Mouse (Mus musculus): ENCODE data around the gene Fzd5. TPM values are rescaled to one million over a fixed set of nuclear protein-coding genes. Genes with fewer than 3 reads are reported as not detected.

Fzd5 gene
- polyA plus RNA-seq (2015; fragmentation: Nextera tagmentation; extraction: Ambion mirVana) = 2.2 and 2.3 TPM in 2 replicates

- H3K36me3 ChIP-seq = peaks cover 18% of the 10 kb centered on the region
- peak within 1 kb of the TSS; percentile 88 for H3K27ac ChIP-seq
- peak within 1 kb of the TSS; percentile 93 for H3K4me3 ChIP-seq (replicated peaks)
- peaks cover 59% of the 10 kb centered on the region for H3K4me1 ChIP-seq (replicated peaks)
- H3K9me3 ChIP-seq (replicated peaks) = no peaks in the 10 kb centered on the region
- H3K4me2 ChIP-seq = peak within 1 kb of the TSS; percentile 99
- WGBS (ENCODE audit: insufficient replicate concordance) = under 1% methylated on average over 62 of the region's 73 CpGs
- H3K27me3 ChIP-seq = peaks cover 11% of the 10 kb centered on the region
- DNase-seq (peak; percentile 93), ATAC-seq (ENCODE audit: low read depth) (peak; percentile 88)
- H3K9ac ChIP-seq = peak within 1 kb of the TSS; percentile 96
These were observed at the start of gene Fzd5 for GRCm38 (mm10) chr1:64737502-64738179. Gene Fzd5 (minus strand): TSS chr1:64737751.

GRCm38 (mm10) chr1:64779863-64780262, 42.3 kb upstream of the Fzd5 start:
- H3K4me1 ChIP-seq (replicated peaks) = no peaks in the 10 kb centered on the region
- H3K27ac ChIP-seq = no peak overlapping the region
- H3K27me3 ChIP-seq = no peaks in the 10 kb centered on the region
- DNase-seq = no peak
- H3K4me3 ChIP-seq (replicated peaks) = no peak overlapping the region
- ATAC-seq (ENCODE audit: low read depth) = no peak
- H3K4me2 ChIP-seq = no peak overlapping the region
- H3K36me3 ChIP-seq = no peaks in the 10 kb centered on the region
- 77% methylated on average over 12 of the region's 12 CpGs for WGBS (ENCODE audit: insufficient replicate concordance)
- no peak overlapping the region for H3K9ac ChIP-seq
- no peaks in the 10 kb centered on the region for H3K9me3 ChIP-seq (replicated peaks)

- Histone ChIP-seq H3K36me3 (no peaks in the 10 kb centered on the region), H3K4me3 (replicated peaks) (no peak overlapping the region), H3K4me1 (replicated peaks) (no peaks in the 10 kb centered on the region), H3K9ac (no peak overlapping the region), H3K27ac (no peak overlapping the region), H3K9me3 (replicated peaks) (no peaks in the 10 kb centered on the region), H3K27me3 (no peaks in the 10 kb centered on the region), H3K4me2 (no peak overlapping the region)
- ATAC-seq (ENCODE audit: low read depth) = no peak
- WGBS (ENCODE audit: insufficient replicate concordance) = 52% methylated on average over 5 of the region's 5 CpGs
- DNase-seq = no peak
These were observed 41.9 kb upstream of the Fzd5 start for GRCm38 (mm10) chr1:64779415-64779814.

GRCm38 (mm10) chr1:64773305-64773704, 35.8 kb upstream of the Fzd5 start:
- no peak for ATAC-seq (ENCODE audit: low read depth)
- Histone ChIP-seq H3K27ac (no peak overlapping the region), H3K27me3 (no peaks in the 10 kb centered on the region), H3K4me2 (no peak overlapping the region), H3K36me3 (no peaks in the 10 kb centered on the region), H3K4me3 (replicated peaks) (no peak overlapping the region), H3K4me1 (replicated peaks) (no peaks in the 10 kb centered on the region), H3K9ac (no peak overlapping the region), H3K9me3 (replicated peaks) (no peaks in the 10 kb centered on the region)
- no peak for DNase-seq
- 63% methylated on average over 4 of the region's 4 CpGs for WGBS (ENCODE audit: insufficient replicate concordance)

GRCm38 (mm10) chr1:64770169-64770568, 32.6 kb upstream of the Fzd5 start:
- H3K9ac ChIP-seq = no peak overlapping the region
- no peak overlapping the region for H3K27ac ChIP-seq
- ATAC-seq (ENCODE audit: low read depth) (no peak), DNase-seq (no peak)
- no peak overlapping the region for H3K4me3 ChIP-seq (replicated peaks)
- no peaks in the 10 kb centered on the region for H3K4me1 ChIP-seq (replicated peaks)
- no peaks in the 10 kb centered on the region for H3K27me3 ChIP-seq
- H3K9me3 ChIP-seq (replicated peaks) = no peaks in the 10 kb centered on the region
- 40% methylated on average over 6 of the region's 6 CpGs for WGBS (ENCODE audit: insufficient replicate concordance)
- H3K36me3 ChIP-seq = no peaks in the 10 kb centered on the region
- H3K4me2 ChIP-seq = no peak overlapping the region

GRCm38 (mm10) chr1:64761646-64762045, 24.1 kb upstream of the Fzd5 start:
- ATAC-seq (ENCODE audit: low read depth) (no peak), DNase-seq (no peak)
- H3K27ac ChIP-seq = no peak overlapping the region
- H3K4me2 ChIP-seq = no peak overlapping the region
- H3K9ac ChIP-seq = no peak overlapping the region
- H3K4me3 ChIP-seq (replicated peaks) = no peak overlapping the region
- no peaks in the 10 kb centered on the region for H3K27me3 ChIP-seq
- H3K9me3 ChIP-seq (replicated peaks) = no peaks in the 10 kb centered on the region
- H3K36me3 ChIP-seq = no peaks in the 10 kb centered on the region
- H3K4me1 ChIP-seq (replicated peaks) = peaks cover 8% of the 10 kb centered on the region
- 41% methylated on average over 4 of the region's 4 CpGs for WGBS (ENCODE audit: insufficient replicate concordance)

- Histone ChIP-seq H3K27me3 (no peaks in the 10 kb centered on the region), H3K9me3 (replicated peaks) (no peaks in the 10 kb centered on the region), H3K27ac (no peak overlapping the region), H3K4me3 (replicated peaks) (no peak overlapping the region), H3K4me1 (replicated peaks) (peaks cover 21% of the 10 kb centered on the region), H3K36me3 (no peaks in the 10 kb centered on the region), H3K9ac (no peak overlapping the region), H3K4me2 (no peak overlapping the region)
- no peak for ATAC-seq (ENCODE audit: low read depth)
- no peak for DNase-seq
- WGBS (ENCODE audit: insufficient replicate concordance) = 71% methylated on average over 5 of the region's 5 CpGs
These were observed 20.2 kb upstream of the Fzd5 start for GRCm38 (mm10) chr1:64757766-64758165.

- no peak overlapping the region for H3K4me2 ChIP-seq
- ATAC-seq (ENCODE audit: low read depth) (0 out of 2 replicates have a peak, but pooled peaks have one; percentile 53), DNase-seq (no peak)
- H3K27ac ChIP-seq = no peak overlapping the region
- H3K4me1 ChIP-seq (replicated peaks) = peaks cover 21% of the 10 kb centered on the region
- 40% methylated on average over 2 of the region's 2 CpGs for WGBS (ENCODE audit: insufficient replicate concordance)
- no peak overlapping the region for H3K4me3 ChIP-seq (replicated peaks)
- no peaks in the 10 kb centered on the region for H3K36me3 ChIP-seq
- H3K27me3 ChIP-seq = no peaks in the 10 kb centered on the region
- H3K9me3 ChIP-seq (replicated peaks) = no peaks in the 10 kb centered on the region
- H3K9ac ChIP-seq = no peak overlapping the region
These were observed 19.7 kb upstream of the Fzd5 start for GRCm38 (mm10) chr1:64757254-64757653.

GRCm38 (mm10) chr1:64756640-64757030, 19.1 kb upstream of the Fzd5 start:
- H3K4me2 ChIP-seq = no peak overlapping the region
- no peaks in the 10 kb centered on the region for H3K27me3 ChIP-seq
- H3K4me1 ChIP-seq (replicated peaks) = peaks cover 21% of the 10 kb centered on the region
- no peaks in the 10 kb centered on the region for H3K36me3 ChIP-seq
- no peak for ATAC-seq (ENCODE audit: low read depth)
- no peaks in the 10 kb centered on the region for H3K9me3 ChIP-seq (replicated peaks)
- 37% methylated on average over 10 of the region's 10 CpGs for WGBS (ENCODE audit: insufficient replicate concordance)
- no peak overlapping the region for H3K4me3 ChIP-seq (replicated peaks)
- no peak overlapping the region for H3K9ac ChIP-seq
- DNase-seq = no peak
- no peak overlapping the region for H3K27ac ChIP-seq

- Histone ChIP-seq H3K9me3 (replicated peaks) (no peaks in the 10 kb centered on the region), H3K27ac (no peak overlapping the region), H3K27me3 (no peaks in the 10 kb centered on the region), H3K4me1 (replicated peaks) (peaks cover 21% of the 10 kb centered on the region), H3K36me3 (no peaks in the 10 kb centered on the region), H3K9ac (no peak overlapping the region), H3K4me3 (replicated peaks) (no peak overlapping the region), H3K4me2 (no peak overlapping the region)
- WGBS (ENCODE audit: insufficient replicate concordance) = 25% methylated on average over 7 of the region's 7 CpGs
- ATAC-seq (ENCODE audit: low read depth) (no peak), DNase-seq (no peak)
These were observed 18.6 kb upstream of the Fzd5 start for GRCm38 (mm10) chr1:64755971-64756639.

GRCm38 (mm10) chr1:64754658-64755057, 17.1 kb upstream of the Fzd5 start:
- DNase-seq (no peak), ATAC-seq (ENCODE audit: low read depth) (peak; percentile 60)
- Histone ChIP-seq H3K27me3 (no peaks in the 10 kb centered on the region), H3K4me1 (replicated peaks) (peaks cover 21% of the 10 kb centered on the region), H3K4me3 (replicated peaks) (no peak overlapping the region), H3K4me2 (no peak overlapping the region), H3K9me3 (replicated peaks) (no peaks in the 10 kb centered on the region), H3K9ac (no peak overlapping the region), H3K27ac (no peak overlapping the region; the same call in 1 of the 2 replicates), H3K36me3 (no peaks in the 10 kb centered on the region)
- WGBS (ENCODE audit: insufficient replicate concordance) = 68% methylated on average over 5 of the region's 5 CpGs

GRCm38 (mm10) chr1:64753668-64754067, 16.1 kb upstream of the Fzd5 start:
- Histone ChIP-seq H3K4me1 (replicated peaks) (peaks cover 21% of the 10 kb centered on the region), H3K27ac (no peak overlapping the region), H3K27me3 (no peaks in the 10 kb centered on the region), H3K9me3 (replicated peaks) (no peaks in the 10 kb centered on the region), H3K4me2 (no peak overlapping the region), H3K4me3 (replicated peaks) (no peak overlapping the region), H3K36me3 (no peaks in the 10 kb centered on the region), H3K9ac (no peak overlapping the region)
- 62% methylated on average over 7 of the region's 7 CpGs for WGBS (ENCODE audit: insufficient replicate concordance)
- DNase-seq = no peak
- ATAC-seq (ENCODE audit: low read depth) = no peak
